Mouse (Mus musculus) cortical plate, adult 2 months (tissue): ENCODE data around the gene Pced1b.

Experiments
- CTCF ChIP-seq: fragments of 200-500 bp; IDR thresholded peaks from 2 replicates; pipeline ENCODE4 v1.5.1; 2011; ENCODE audit warnings: mild to moderate bottlenecking, control low read depth, low read length; ENCODE audit not compliant: insufficient read depth; ENCODE audit errors: extremely low read depth
- POLR2A ChIP-seq: fragments of 200-500 bp; IDR thresholded peaks from 2 replicates; pipeline ENCODE4 v1.6.1; 2011; ENCODE audit warnings: mild to moderate bottlenecking, low read length, control low read depth; ENCODE audit not compliant: insufficient read depth; ENCODE audit errors: extremely low read depth

- TF ChIP-seq POLR2A (no peak), CTCF (no peak)
Measured at GRCm38 (mm10) chr15:97290351-97290750, 43.4 kb downstream of the Pced1b start.
